Mouse (Mus musculus) gastrocnemius, adult 18-20 months (tissue): ENCODE measurements around the gene Parvb. TPM values are rescaled to one million over a fixed set of nuclear protein-coding genes. Genes with fewer than 3 reads are reported as not detected.
"Not testable (repeated sequence)": the region's sequence is repeated elsewhere in the genome, so short reads cannot be mapped to it uniquely, and the experiment has no call there.

ENCODE experiments used
- DNase-seq: peaks from one replicate; pipeline ENCODE4 v3.0.0; 2021; ENCODE audit warnings: low spot score
- total RNA-seq, 2 experiments: library from RNA; stranded (reverse); gene quantifications; 2 replicates each; pipeline ENCODE4 v1.2.3; 2021

Gene Parvb
- total RNA-seq, 2 experiments from 2014 or later, result 35.7 to 58.2 TPM

GRCm38 (mm10) chr15:84256254-84256850 lies 24.5 kb downstream of the Parvb start:
- DNase-seq, result no peak

DNA sequence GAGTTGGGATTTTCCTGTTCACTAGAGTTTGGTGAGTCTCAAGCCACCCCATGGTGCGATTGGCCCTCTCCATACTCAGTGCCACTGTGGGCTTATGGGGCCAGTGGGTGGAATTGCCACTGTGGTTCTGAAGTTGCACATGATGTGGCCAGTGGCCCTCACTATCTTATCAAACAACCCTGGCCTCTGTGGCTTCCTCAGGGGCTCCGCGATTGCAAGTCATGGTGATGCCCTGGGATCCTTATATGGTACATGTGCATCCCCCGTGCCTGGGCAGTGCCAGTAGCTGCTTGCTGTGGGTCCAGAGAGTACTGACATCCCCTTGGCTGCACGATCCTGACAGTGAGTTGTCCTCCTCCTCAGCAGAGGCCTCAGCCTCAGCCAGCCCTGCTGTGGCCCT lies 25.0 kb downstream of the Parvb start:
- DNase-seq, result no peak

GRCm38 (mm10) chr15:84258602-84259355 lies 26.9 kb downstream of the Parvb start:
- DNase-seq, result no peak

GRCm38 (mm10) chr15:84260123-84260822 lies 28.4 kb downstream of the Parvb start:
- peak; percentile 73 for DNase-seq

GRCm38 (mm10) chr15:84262630-84263029 lies 30.8 kb downstream of the Parvb start:
- DNase-seq, result no peak

DNA sequence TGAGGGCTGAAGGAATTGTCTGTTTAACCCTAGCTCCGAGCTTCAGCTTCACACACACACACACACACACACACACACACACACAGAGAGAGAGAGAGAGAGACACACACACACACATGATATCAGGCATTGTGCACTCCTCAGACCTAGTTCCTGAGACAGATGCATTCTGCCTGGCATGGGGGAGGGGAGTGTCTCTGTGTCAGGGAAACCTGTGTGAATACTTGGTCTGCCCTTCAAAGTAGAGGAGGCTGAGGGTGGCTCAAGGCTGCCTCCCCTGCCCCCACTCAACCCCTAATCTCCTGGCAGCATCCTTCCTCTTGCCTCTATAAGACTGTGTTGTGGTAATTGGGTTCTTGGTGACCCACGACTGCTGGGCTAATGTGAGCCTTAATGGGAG lies 31.7 kb downstream of the Parvb start:
- DNase-seq, result no peak

DNA sequence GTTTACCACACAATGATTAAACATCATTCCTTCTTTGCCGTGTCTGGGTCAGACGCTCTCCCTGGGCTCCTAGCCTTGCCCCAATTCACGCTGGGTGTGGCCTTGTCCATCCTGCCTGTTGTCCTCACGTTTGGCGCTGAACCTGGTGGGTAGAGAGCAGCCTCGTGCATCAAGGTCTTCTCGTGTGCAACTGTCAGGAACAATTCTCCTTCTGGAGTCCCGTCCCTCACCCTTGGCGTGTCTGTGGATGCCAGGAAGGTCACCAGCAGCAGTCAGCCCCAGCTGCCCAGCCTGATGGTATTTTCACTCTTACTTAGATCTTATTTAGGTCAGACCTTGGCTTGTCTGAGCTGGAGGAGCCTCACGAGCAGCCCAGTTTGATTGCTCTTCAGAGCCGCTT lies 33.3 kb downstream of the Parvb start:
- DNase-seq, result no peak

- no peak for DNase-seq
These were observed 34.4 kb downstream of the Parvb start for GRCm38 (mm10) chr15:84266290-84266689.

DNA sequence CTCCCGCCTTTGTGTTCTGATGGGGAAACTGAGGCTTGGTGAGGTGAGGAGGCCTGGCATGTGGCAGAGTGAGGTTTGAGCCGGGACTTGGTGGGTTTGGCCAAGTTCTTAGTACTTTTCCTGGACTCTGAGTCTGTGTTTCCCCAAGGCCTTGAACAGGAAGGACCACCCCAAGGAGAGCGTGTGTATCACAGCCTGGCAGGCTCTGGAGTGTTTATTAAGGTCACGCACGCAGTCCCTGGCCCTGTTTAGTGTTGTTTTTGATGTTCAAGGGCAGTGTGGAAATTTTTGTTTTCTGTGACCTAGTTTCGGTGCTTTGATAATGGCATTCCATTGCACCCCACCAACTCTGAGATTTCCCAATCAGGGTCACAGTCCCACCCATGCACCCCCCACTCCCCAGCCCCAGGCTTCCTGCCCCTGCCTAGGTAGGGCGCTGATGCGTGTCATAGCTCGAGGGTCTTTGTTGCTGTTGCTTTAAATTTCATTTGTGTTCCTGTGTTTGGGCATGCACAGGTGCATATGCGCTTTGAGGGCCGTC lies 35.9 kb downstream of the Parvb start:
- no peak for DNase-seq

- no peak for DNase-seq
These were observed 37.3 kb downstream of the Parvb start for GRCm38 (mm10) chr15:84269107-84269633.

DNA sequence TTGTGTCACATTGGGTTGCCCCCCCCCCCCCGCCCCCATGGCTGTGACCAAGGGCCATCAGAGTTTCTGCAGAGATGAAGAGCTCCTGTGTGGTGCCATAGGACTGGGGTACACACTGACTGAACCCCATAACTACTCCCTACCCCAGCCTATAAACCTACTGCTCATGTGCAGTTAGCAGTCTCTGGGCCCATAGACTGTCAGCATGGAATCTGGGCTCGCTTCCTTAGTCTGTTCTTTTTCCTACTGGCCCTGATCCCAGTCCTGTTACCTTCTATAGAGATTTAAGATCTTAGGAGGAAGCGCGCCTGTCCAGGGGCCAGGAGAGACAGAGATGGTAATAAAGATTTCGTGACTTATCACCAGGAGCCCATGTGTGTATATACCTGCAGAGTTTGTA lies 38.2 kb downstream of the Parvb start:
- DNase-seq, result no peak

- DNase-seq, result peak; percentile 56
These were observed 38.6 kb downstream of the Parvb start for GRCm38 (mm10) chr15:84270463-84270862.

DNA sequence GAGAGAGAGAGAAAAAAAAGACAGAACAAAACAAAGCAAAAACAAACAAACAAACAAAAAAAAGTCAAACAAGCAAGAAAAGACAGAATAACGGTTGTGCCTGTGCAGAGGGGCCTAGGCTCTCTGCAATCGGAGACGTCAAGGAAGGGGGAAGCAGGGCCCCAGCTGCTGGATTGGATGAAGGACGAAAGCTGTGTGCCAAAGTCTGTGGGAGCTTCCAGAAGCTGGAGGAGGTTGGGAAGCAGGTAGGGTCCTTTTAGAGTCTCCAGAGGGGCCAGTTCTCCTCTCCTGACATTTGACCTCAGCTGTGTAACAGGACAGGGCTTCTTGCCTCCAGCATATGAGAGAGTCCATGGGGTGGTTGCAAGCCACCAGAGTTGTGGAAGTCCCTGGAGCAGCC lies 44.2 kb downstream of the Parvb start:
- no peak for DNase-seq

GRCm38 (mm10) chr15:84278091-84278490 lies 46.2 kb downstream of the Parvb start:
- no peak for DNase-seq

GRCm38 (mm10) chr15:84278656-84279055 lies 46.8 kb downstream of the Parvb start:
- no peak for DNase-seq

DNA sequence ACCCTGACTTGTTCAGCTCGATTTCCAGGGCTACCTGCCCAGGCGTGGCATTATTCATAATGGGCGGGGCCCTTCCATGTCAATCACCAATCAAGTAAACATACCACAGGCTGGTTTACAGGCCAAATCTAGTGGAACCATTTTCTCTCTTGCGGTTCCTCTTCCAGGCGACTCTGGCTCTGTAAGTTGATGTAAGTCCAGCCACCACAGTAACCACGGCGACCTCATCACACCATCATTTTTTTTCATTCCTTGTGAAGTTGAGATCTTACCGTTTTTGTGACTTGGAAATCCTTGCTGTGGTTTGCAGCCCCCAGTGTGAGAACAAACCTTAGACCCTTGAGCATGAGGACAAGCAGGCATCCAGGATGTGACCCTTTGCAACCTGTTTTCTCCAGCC lies 48.5 kb downstream of the Parvb start:
- DNase-seq, result no peak

- no peak for DNase-seq
These were observed 49.0 kb downstream of the Parvb start for GRCm38 (mm10) chr15:84280712-84281347.

DNA sequence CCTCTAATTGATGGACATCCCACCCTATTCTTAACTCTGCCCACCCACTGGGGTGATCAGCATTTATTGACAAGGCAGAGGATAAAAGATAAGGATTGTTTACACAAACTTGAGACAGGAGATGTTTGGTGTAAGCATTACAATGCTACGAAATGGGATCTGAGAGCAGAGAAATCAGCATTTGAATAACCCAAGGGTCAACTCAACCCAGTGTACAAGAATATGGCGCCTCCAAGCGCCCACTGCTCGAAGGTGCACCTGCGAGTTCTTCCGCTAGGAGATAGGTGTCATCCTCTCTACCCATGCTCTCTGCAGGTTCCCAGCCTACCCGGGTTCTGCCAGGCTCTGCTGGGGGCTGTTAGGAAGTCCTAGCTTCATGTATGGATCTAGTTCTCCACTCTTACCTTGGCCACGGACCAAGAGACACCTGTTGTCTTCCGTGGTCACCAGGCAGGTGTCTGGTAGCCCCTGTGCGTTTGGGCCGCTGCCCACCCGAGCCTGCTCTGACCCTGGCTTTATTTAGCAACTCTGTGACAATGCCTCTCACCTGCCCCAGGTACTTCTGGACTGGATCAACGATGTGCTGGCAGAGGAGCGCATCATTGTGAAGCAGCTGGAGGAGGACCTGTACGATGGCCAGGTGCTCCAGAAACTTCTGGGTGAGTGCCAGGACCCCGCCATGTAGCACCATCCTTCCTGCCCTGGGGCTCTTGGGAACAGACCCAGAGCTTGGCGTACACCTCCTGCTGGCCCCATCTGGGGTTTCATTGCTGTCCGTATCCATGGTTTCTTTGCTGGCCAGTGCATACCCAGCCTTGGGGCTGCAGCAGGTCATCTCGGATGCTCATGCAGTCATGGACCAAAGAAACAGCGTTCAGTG lies 50.6 kb downstream of the Parvb start:
- DNase-seq, result no peak

- peak; percentile 20 for DNase-seq
These were observed 52.2 kb downstream of the Parvb start for GRCm38 (mm10) chr15:84284059-84284458.

DNA sequence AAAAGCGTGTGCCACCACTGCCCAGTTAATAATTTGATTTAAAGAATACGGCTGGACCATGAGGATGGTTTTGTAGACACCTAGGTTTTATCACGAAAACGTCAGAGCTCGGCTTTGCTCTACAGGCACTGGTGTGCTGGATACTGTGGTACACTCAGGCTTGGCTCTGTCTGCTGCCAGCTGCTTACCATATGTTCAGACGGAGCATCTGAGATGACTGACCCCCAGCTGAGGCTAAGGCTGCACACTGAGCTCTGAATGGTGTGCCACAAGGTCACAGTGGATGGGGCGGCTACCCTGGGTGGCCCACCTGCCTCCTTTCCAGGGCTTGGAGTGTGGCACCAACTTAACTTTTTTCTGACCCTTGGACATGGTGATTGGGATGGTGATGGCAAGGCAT lies 53.6 kb downstream of the Parvb start:
- no peak for DNase-seq

DNA sequence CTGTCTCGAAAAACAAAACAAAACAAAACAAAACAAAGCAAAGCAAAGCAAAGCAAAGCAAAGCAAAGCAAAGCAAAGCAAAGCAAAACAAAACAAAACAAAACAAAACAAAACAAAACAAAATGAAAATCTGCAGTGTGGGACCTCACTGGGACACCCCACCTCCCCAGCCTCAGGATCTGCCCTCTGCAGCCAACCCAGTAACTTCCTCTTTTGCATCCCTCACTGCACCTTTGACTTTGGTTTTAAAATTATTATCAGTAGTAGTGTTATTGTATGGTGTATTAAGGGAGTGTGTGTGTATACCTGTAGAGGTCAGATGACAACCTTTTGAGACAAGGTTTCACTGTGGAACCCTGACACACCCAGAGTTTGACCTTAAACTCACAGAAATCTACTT lies 57.1 kb downstream of the Parvb start:
- not testable (repeated sequence) for DNase-seq
